Mouse (Mus musculus): Measurements from ENCODE around the gene Kif18b. TPM values are rescaled to one million over a fixed set of nuclear protein-coding genes. Genes with fewer than 3 reads are reported as not detected.
A peak's percentile ranks its signal among the peaks of the same experiment; 100 is the strongest.

Gene Kif18b
- polyA plus RNA-seq, 2 experiments = 6.3 to 19.7 TPM

- Histone ChIP-seq H3K4me2 (ENCODE audit: low read depth) (no peak overlapping the region), H3K4me1 (replicated peaks; ENCODE audit: control insufficient read depth in 2 of 2, insufficient read depth in 2 of 2, low read length in 1 of 2) (no peaks in the 10 kb centered on the region), H3K4me3 (ENCODE audit: insufficient read depth in 1 of 2, low read depth in 2 of 2, low read length in 2 of 2) (no peak overlapping the region), H3K9ac (replicated peaks) (no peak overlapping the region), H3K27ac (no peak overlapping the region), H3K36me3 (replicated peaks; ENCODE audit: control insufficient read depth, insufficient read depth, low read depth) (no peaks in the 10 kb centered on the region), H3K9me3 (ENCODE audit: control insufficient read depth, low read length) (no peaks in the 10 kb centered on the region), H3K27me3 (ENCODE audit: control insufficient read depth, insufficient read depth, low read length) (peaks cover 8% of the 10 kb centered on the region)
- DNase-seq (ENCODE audit: low read depth in 3 of 3, low spot score in 3 of 3) = no peak
- no peak for TF ChIP-seq EP300 (IDR thresholded peaks at IDR 0.05; ENCODE audit: low read depth)
- TF ChIP-seq CTCF (IDR thresholded peaks at IDR 0.05; ENCODE audit: low read depth) = no peak
- 72% methylated on average over 6 of the region's 6 CpGs for WGBS (ENCODE audit: insufficient replicate concordance)
- ATAC-seq (ENCODE audit: insufficient read depth) = no peak
Observed at GRCm38 (mm10) chr11:102958431-102958830, 33.5 kb upstream of the Kif18b start.

GRCm38 (mm10) chr11:102957692-102958091 is 32.8 kb upstream of the Kif18b start:
- no peaks in the 10 kb centered on the region for H3K36me3 ChIP-seq (replicated peaks; ENCODE audit: control insufficient read depth, insufficient read depth, low read depth)
- 66% methylated on average over 8 of the region's 8 CpGs for WGBS (ENCODE audit: insufficient replicate concordance)
- no peaks in the 10 kb centered on the region for H3K9me3 ChIP-seq (ENCODE audit: control insufficient read depth, low read length)
- H3K4me1 ChIP-seq (replicated peaks; ENCODE audit: control insufficient read depth in 2 of 2, insufficient read depth in 2 of 2, low read length in 1 of 2) = no peaks in the 10 kb centered on the region
- ATAC-seq (ENCODE audit: insufficient read depth) (no peak), DNase-seq (ENCODE audit: low read depth in 3 of 3, low spot score in 3 of 3) (no peak)
- no peak overlapping the region for H3K27ac ChIP-seq
- H3K4me2 ChIP-seq (ENCODE audit: low read depth) = no peak overlapping the region
- H3K4me3 ChIP-seq (ENCODE audit: insufficient read depth in 1 of 2, low read depth in 2 of 2, low read length in 2 of 2) = no peak overlapping the region
- TF ChIP-seq EP300 (IDR thresholded peaks at IDR 0.05; ENCODE audit: low read depth) (no peak), CTCF (IDR thresholded peaks at IDR 0.05; ENCODE audit: low read depth) (no peak)
- peaks cover 3% of the 10 kb centered on the region for H3K27me3 ChIP-seq (ENCODE audit: control insufficient read depth, insufficient read depth, low read length)
- no peak overlapping the region for H3K9ac ChIP-seq (replicated peaks)

- no peak overlapping the region for H3K27ac ChIP-seq
- no peak overlapping the region for H3K9ac ChIP-seq (replicated peaks)
- DNase-seq (ENCODE audit: low read depth in 3 of 3, low spot score in 3 of 3) = no peak
- TF ChIP-seq CTCF (IDR thresholded peaks at IDR 0.05; ENCODE audit: low read depth) (no peak), EP300 (IDR thresholded peaks at IDR 0.05; ENCODE audit: low read depth) (no peak)
- no peak overlapping the region for H3K4me2 ChIP-seq (ENCODE audit: low read depth)
- H3K36me3 ChIP-seq (replicated peaks; ENCODE audit: control insufficient read depth, insufficient read depth, low read depth) = no peaks in the 10 kb centered on the region
- no peaks in the 10 kb centered on the region for H3K9me3 ChIP-seq (ENCODE audit: control insufficient read depth, low read length)
- ATAC-seq (ENCODE audit: insufficient read depth) = no peak
- no peak overlapping the region for H3K4me3 ChIP-seq (ENCODE audit: insufficient read depth in 1 of 2, low read depth in 2 of 2, low read length in 2 of 2)
- H3K27me3 ChIP-seq (ENCODE audit: control insufficient read depth, insufficient read depth, low read length) = peaks cover 5% of the 10 kb centered on the region
- WGBS (ENCODE audit: insufficient replicate concordance) = 39% methylated on average over 16 of the region's 16 CpGs
- no peaks in the 10 kb centered on the region for H3K4me1 ChIP-seq (replicated peaks; ENCODE audit: control insufficient read depth in 2 of 2, insufficient read depth in 2 of 2, low read length in 1 of 2)
Observed at GRCm38 (mm10) chr11:102956962-102957614, 32.2 kb upstream of the Kif18b start.

- ATAC-seq (ENCODE audit: insufficient read depth) (no peak), DNase-seq (ENCODE audit: low read depth in 3 of 3, low spot score in 3 of 3) (no peak)
- Histone ChIP-seq H3K9me3 (ENCODE audit: control insufficient read depth, low read length) (no peaks in the 10 kb centered on the region), H3K9ac (replicated peaks) (no peak overlapping the region), H3K27ac (no peak overlapping the region), H3K27me3 (ENCODE audit: control insufficient read depth, insufficient read depth, low read length) (peaks cover 45% of the 10 kb centered on the region), H3K4me1 (replicated peaks; ENCODE audit: control insufficient read depth in 2 of 2, insufficient read depth in 2 of 2, low read length in 1 of 2) (no peaks in the 10 kb centered on the region), H3K4me2 (ENCODE audit: low read depth) (no peak overlapping the region), H3K36me3 (replicated peaks; ENCODE audit: control insufficient read depth, insufficient read depth, low read depth) (no peaks in the 10 kb centered on the region), H3K4me3 (ENCODE audit: insufficient read depth in 1 of 2, low read depth in 2 of 2, low read length in 2 of 2) (no peak overlapping the region)
- no peak for TF ChIP-seq CTCF (IDR thresholded peaks at IDR 0.05; ENCODE audit: low read depth)
- no peak for TF ChIP-seq EP300 (IDR thresholded peaks at IDR 0.05; ENCODE audit: low read depth)
- 36% methylated on average over 6 of the region's 6 CpGs for WGBS (ENCODE audit: insufficient replicate concordance)
Observed at GRCm38 (mm10) chr11:102952922-102953321, 28.0 kb upstream of the Kif18b start.

- DNase-seq (ENCODE audit: low read depth in 3 of 3, low spot score in 3 of 3) (no peak), ATAC-seq (ENCODE audit: insufficient read depth) (no peak)
- peaks cover 91% of the 10 kb centered on the region for H3K27me3 ChIP-seq (ENCODE audit: control insufficient read depth, insufficient read depth, low read length)
- 2% methylated on average over 51 of the region's 51 CpGs for WGBS (ENCODE audit: insufficient replicate concordance)
- H3K4me1 ChIP-seq (replicated peaks; ENCODE audit: control insufficient read depth in 2 of 2, insufficient read depth in 2 of 2, low read length in 1 of 2) = peaks cover 0 to 2% of the 10 kb centered on the region in 2 experiments; a peak in 1 of 4 replicates
- H3K9ac ChIP-seq (replicated peaks) = no peak overlapping the region
- no peaks in the 10 kb centered on the region for H3K9me3 ChIP-seq (ENCODE audit: control insufficient read depth, low read length)
- H3K4me2 ChIP-seq (ENCODE audit: low read depth) = peak overlapping the region; percentile 63
- H3K27ac ChIP-seq = no peak overlapping the region
- TF ChIP-seq EP300 (IDR thresholded peaks at IDR 0.05; ENCODE audit: low read depth) (no peak), CTCF (IDR thresholded peaks at IDR 0.05; ENCODE audit: low read depth) (no peak)
- peak overlapping the region; percentile 13 to 47; a peak in 3 of 4 replicates for H3K4me3 ChIP-seq (ENCODE audit: insufficient read depth in 1 of 2, low read depth in 2 of 2, low read length in 2 of 2)
- H3K36me3 ChIP-seq (replicated peaks; ENCODE audit: control insufficient read depth, insufficient read depth, low read depth) = no peaks in the 10 kb centered on the region
Observed at GRCm38 (mm10) chr11:102948043-102948961, 23.4 kb upstream of the Kif18b start.
